Mouse (Mus musculus) right cerebral cortex, adult 2 months (tissue): ENCODE data around the gene Bco2.

Experiments
- DNase-seq, 2 experiments: peaks; one replicate each; pipeline ENCODE4 v3.0.0; 2021 to 2022; ENCODE audit warnings: low spot score in 2 of 2

The Bco2 gene

DNA sequence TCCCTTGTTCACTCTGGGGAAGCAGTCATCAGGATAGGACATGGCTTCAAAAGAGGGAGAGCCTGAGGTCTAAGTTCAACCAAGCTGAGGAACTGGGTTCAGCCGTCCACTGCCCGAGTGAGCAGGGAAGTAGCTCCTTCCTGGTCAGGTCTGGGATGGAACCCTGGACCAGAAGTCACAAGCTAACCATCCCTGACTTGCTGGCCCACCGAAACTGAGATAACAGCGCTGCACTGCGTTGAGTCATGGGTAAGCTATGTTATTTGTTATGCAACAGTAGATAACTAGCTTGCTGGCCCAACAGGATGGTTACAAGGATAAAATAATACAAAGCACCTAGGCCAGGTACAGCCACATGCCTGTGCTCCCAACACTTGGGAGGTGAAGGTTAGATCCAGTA, 39.5 kb downstream of the Bco2 start:
- no peak for DNase-seq

GRCm38 (mm10) chr9:50507570-50507969, 47.4 kb downstream of the Bco2 start:
- no peak for DNase-seq

- DNase-seq = no peak
Measured at GRCm38 (mm10) chr9:50505405-50505804, 49.6 kb downstream of the Bco2 start.

- no peak for DNase-seq
Measured at GRCm38 (mm10) chr9:50502949-50503348, 52.0 kb downstream of the Bco2 start.

DNA sequence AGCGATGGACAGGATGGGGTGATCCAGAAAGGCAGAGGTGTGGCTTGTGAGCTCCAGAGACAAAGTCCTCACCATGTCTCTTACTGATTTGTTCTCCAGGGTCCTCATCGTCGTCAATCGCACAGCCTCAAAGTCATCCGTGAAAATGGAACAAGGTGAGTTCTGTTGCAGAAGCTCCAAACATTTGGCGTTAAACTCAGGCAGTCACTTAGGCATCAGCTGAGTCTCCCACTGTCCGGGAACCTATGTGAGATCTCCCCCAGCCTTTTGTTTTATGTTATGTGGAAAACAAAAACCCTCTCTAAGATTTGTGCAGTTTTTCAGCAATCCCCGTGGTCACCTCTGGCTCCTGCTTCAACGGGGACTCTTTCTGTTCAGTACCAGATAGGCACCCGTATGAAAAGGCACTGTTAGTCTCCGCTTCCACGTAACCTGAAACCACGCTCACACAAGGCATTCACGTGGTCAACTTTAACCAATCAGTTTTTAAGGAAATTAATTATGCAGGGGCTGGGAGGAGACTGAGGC, 53.9 kb downstream of the Bco2 start:
- DNase-seq = no peak

- DNase-seq = no peak
Measured at GRCm38 (mm10) chr9:50500467-50500973, 54.5 kb downstream of the Bco2 start.

DNA sequence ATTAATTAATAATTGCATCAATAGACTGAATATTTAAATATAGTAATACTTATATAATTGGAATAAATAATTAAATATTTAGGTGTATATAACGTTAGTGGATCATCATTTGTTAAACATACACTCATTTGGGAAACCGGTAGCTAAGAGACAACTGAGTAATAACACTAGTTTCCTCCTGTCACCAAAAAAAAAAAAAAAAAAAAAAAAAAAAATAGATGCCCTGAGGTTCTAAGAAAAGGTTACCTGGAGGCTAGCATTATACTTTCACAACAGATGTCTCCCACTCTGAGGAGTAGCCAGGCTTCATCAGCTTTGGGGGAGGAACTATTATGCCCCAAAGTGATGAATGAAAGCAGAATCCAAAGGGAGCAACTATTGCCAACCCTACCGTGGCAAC, 55.2 kb downstream of the Bco2 start:
- DNase-seq = no peak

DNA sequence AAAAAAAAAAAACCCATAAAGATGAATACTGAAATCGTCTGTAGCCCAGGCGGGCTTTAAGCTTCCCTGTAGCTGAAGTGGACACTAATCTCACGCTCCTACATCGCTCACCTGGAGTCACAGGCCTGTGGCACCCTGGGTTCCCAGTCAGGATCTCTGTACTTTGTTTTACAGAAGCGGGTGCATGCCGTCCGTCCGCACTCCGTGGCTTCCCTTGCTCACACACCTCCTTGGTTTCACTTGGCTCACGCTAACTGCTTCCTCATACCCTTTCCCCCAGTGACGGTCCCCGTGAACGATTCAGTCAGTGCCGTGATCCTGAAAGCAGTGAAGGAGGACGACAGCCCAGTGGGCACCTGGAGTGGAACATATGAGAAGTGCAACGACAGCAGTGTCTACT, 56.2 kb downstream of the Bco2 start:
- DNase-seq = no peak

DNA sequence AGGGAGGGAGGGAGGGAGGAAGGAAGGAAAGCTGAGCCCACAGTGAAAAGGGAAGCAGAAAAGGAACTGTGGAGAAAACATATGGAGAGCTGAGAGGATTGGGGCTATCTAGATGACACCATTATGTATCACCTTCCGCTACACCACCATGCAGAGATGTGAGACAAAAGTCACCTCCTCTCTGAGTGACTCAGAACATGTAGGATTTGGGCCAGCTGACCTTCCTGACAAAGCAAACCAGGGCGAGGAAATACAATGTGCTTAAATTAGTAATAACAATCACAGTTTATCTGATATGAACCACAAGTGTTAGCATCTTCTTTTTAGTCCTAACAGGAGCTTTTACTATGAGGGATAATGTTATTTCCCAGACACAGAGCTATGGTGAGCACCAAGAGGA, 57.4 kb downstream of the Bco2 start:
- no peak for DNase-seq

GRCm38 (mm10) chr9:50497076-50497475, 57.9 kb downstream of the Bco2 start:
- DNase-seq = no peak

DNA sequence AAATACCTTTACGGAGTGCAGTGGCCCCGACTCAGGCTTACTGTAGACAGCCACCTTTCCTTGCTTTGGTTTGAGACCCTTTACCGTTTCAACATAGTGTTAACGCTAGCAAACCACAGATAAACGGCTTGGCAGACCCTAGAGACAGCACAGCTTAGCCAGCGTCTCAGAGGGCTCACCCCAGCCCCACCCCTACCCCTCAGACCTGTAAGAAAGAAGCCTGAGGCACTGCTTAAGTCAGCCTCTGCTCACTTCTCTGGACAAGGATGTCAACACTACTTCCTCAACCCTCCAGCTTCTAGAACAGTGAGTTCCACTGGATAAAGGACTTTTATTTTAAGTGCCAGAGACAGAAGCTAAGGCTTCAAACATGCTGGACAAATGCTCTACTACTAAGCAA, 58.4 kb downstream of the Bco2 start:
- no peak for DNase-seq

DNA sequence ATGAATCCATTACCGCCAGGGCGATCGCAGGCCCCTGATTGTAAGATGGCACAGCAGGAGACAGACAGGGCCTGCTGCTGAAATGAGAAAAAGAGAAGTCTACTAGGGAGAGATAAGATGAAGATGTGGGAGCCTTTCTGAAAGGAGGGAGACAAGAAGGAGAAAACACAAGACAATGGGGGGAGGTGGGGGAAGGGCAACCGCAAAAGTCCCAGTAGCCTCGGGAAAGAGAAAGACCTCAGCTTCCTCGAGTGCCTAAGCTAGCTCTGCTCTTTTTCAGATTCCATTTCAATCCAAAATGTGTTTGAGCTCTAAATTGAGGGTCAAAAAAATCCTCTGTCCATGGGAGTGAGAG, 58.9 kb downstream of the Bco2 start:
- no peak for DNase-seq

DNA sequence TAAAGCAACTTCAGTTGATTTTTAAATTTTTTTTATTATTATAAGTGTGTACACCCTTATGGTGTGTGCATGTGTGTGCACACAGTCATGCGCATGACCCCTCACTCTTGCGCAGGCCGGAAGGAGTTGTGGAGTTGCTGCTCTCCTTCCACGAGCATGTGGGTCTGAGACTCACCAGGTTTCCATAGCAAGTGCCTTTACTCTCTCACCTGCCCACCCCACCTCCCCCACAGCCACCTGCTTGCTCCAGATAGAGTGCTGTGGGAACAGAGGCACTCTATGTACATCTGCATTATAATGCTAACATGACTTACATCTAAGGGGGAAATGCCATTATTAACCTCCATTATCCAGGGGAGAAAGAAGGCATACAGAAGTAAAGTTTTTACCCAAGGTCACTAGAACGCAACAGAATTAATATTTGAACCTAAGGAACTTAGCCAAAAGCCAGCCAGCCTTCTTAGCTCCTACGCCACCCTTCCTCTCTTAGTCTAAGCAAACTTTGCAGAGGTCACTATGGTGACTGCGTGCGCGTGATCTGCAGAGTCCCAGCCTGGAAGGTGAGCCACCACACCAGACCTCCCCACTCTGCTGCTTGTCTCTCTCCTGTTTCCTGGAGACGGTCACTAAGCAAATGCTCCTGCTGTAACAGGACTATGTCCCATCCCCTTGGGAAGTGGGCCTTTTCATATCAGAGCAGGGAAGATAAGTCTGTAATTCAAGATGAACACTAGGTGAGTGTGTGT, 59.4 kb downstream of the Bco2 start:
- no peak for DNase-seq

- DNase-seq = no peak
Measured at GRCm38 (mm10) chr9:50494311-50494710, 60.7 kb downstream of the Bco2 start, which contains the start of gene Plet1. Gene Plet1, plus strand, starts transcription at chr9:50494525.

GRCm38 (mm10) chr9:50493777-50494176, 61.2 kb downstream of the Bco2 start:
- no peak for DNase-seq

- no peak for DNase-seq
Measured at GRCm38 (mm10) chr9:50491531-50492045, 63.4 kb downstream of the Bco2 start.

DNA sequence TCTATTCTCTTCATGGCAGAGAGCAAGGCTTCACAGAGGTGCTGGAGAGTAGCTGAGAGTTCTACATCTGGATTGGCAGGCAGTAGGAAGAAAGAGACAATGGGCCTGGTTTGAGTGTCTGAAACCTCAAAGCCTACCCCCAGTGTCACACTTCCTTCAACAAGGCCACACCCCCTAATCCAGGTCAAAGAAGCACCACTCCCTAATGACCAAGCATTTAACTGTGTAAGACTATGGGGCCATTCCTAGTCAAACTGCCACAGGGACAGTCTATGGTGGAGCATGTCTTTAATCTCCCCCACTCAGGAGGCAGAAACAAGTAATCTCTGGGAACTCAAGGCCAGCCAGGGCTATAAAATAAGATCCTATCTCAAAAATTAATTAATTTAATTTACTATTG, 64.1 kb downstream of the Bco2 start:
- DNase-seq = no peak

GRCm38 (mm10) chr9:50485521-50485920, 69.5 kb downstream of the Bco2 start:
- no peak for DNase-seq
